Mouse (Mus musculus) heart, postnatal 0 days (tissue): ENCODE results near the gene Mst1.

Experiments
- CTCF ChIP-seq: IDR thresholded peaks from 2 replicates; pipeline ENCODE4 v1.5.1; 2016; ENCODE audit warnings: antibody characterized with exemption, control low read depth, low read depth
- EP300 ChIP-seq: IDR thresholded peaks from 2 replicates; pipeline ENCODE4 v1.6.1; 2016; ENCODE audit warnings: antibody characterized with exemption, low read depth

- TF ChIP-seq CTCF (no peak), EP300 (no peak)
Measured at GRCm38 (mm10) chr9:108117143-108117542, 36.9 kb downstream of the Mst1 start.
